Mouse (Mus musculus) myocyte (in vitro differentiated cells): ENCODE results near the gene Bcas3.

Experiments
- MYOD1 ChIP-seq, 3 experiments: IDR thresholded peaks; one replicate each; pipeline ENCODE4 v1.6.1; 2011; ENCODE audit warnings: control low read depth in 2 of 3, low read depth in 2 of 3, mild to moderate bottlenecking in 2 of 3, moderate library complexity in 1 of 3; ENCODE audit not compliant: insufficient read length in 2 of 3, control insufficient read depth in 1 of 3
- MYOG ChIP-seq, 3 experiments: IDR thresholded peaks; one replicate each; pipeline ENCODE4 v1.6.1; 2011; ENCODE audit warnings: control low read depth in 2 of 3, low read depth in 2 of 3, mild to moderate bottlenecking in 2 of 3; ENCODE audit not compliant: insufficient read length in 2 of 3, control insufficient read depth in 1 of 3, insufficient read depth in 1 of 3
- POLR2A ChIP-seq: IDR thresholded peaks from one replicate; pipeline ENCODE4 v1.6.1; 2011; ENCODE audit warnings: low read depth, mild to moderate bottlenecking, control low read depth, moderate library complexity; ENCODE audit not compliant: insufficient read length

DNA sequence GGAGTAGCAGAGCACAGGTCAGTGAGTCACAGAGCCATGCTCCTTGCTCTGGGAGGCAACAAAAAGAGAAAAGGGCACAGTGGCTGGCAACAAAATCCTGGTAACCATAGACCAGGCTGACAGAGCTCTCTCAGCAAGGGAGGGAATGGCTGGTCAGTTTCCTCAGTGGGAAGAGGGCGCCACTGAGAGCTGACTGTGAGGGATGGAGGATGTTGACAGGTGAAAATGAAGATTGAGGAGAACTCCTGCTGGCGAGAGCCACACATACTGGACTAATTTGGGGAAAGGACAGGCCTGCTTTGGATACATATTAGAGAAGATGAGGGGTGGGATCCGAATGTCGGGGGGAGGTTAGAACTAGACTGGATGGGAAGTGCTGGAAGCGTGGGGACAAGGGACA is 272.2 kb downstream of the Bcas3 start:
- TF ChIP-seq MYOG (IDR thresholded peaks at IDR 0.05; ENCODE audit: control insufficient read depth in 1 of 3, insufficient read depth in 1 of 3, insufficient read length in 2 of 3, low read depth in 2 of 3) (no peak), POLR2A (no peak), MYOD1 (IDR thresholded peaks at IDR 0.05; ENCODE audit: control insufficient read depth in 1 of 3, insufficient read length in 2 of 3, low read depth in 2 of 3) (no peak)
